19 mouse cellular contexts compared by ENCODE assay signal in the genomic region with DNA sequence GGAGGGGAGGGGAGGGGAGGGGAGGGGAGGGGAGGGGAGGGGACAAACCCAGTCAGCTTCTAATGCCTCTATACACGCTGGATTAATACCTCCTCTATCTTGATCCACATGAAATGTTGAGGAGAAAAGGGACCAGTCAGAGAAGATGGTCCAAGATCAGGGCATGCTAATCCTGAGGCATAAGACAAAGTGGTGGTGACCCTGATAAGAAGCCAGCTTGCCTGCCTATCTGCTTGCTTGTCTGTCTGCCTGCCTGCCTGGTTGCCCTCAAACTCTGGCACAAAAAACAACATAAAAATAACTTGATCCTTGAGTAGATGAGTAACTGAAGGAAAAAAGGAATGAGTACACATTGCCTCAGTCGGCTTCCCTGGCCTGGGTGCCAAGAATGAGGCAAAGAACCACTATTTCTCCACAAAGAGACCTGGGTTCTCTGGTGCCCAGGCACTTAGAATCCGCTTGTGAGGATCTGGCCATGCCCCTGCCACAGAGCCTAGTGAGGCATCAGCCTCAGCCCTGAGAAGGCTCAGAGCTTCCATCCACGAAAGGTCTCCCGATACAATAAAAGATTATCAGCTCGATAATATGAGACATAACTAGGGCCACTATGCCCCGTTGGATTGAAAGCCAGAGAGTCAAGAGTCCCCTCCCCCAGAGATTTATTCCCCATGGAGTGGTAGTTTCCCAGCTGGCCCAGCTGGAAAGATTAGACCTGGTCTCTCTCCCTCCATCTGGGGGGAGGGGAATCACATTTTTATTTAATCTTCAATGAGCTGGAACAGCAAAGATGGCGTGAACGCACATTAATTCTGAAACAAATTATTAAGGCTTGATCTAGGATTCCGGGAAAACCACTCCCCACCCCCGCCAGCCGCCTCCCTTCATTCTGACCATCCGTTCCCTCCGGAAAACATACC.
DNase-seq lines count a peak whose midpoint lies in the region; ATAC-seq and TF ChIP-seq lines count a peak whose summit lies in the region.
"Had no signal": no experiment of that assay in that cellular context is flagged by ENCODE, and none has a peak within 500 bp of the region (broad histone marks: within the 10 kb centered on the region; RNA-seq: fewer than 3 reads in every experiment).

No protein-coding gene starts in this region.

- peak; percentile 37 for DNase-seq in embryo, embryonic 11 days
- no peak for DNase-seq in embryo, embryonic 9.5 days (ENCODE audit: extremely low spot score)
- DNase-seq in midbrain, embryonic 11.5 days (ENCODE audit: low spot score, missing footprints), result no peak
- DNase-seq in MEL (ENCODE audit: low read depth, low spot score), result peak; percentile 25
- no peak for DNase-seq in natural killer cell, adult 2 months (ENCODE audit: low spot score in 2 of 2)
- DNase-seq: cerebellum, adult 11 months; cerebellum, adult 9-11 months; gastrocnemius, adult 2 months; heart, postnatal 4 days; lung, adult 18-20 months; lung, postnatal 10 days; right cerebral cortex, postnatal 14 days had no signal

- no peak overlapping the region for H3K9ac ChIP-seq in midbrain, embryonic 12.5 days (replicated peaks)
- no peak overlapping the region for H3K9ac ChIP-seq in midbrain, embryonic 11.5 days (ENCODE audit: low read length)
- H3K9ac ChIP-seq in MEL (ENCODE audit: control insufficient read depth, low read depth, low read length, poor library complexity, severe bottlenecking), result no peak overlapping the region
- H3K9ac ChIP-seq: embryonic facial prominence, embryonic 15.5 days; limb, embryonic 13.5 days; liver, embryonic 12.5 days had no signal

- WGBS in midbrain, embryonic 12.5 days, result 67% methylated on average over 14 of the region's 14 CpGs
- 71% methylated on average over 14 of the region's 14 CpGs for WGBS in midbrain, embryonic 11.5 days

- H3K4me2 ChIP-seq in midbrain, embryonic 12.5 days (replicated peaks), result no peak overlapping the region
- no peak overlapping the region for H3K4me2 ChIP-seq in midbrain, embryonic 11.5 days
- H3K4me2 ChIP-seq: embryonic facial prominence, embryonic 15.5 days; limb, embryonic 13.5 days; liver, embryonic 12.5 days had no signal

- peak overlapping the region; percentile 47 for H3K27ac ChIP-seq in midbrain, embryonic 12.5 days (replicated peaks)
- H3K27ac ChIP-seq in midbrain, embryonic 11.5 days (ENCODE audit: low read depth, low read length), result no peak overlapping the region; the same call in 1 of the 2 replicates
- H3K27ac ChIP-seq in MEL (ENCODE audit: control insufficient read depth, low read depth, low read length), result no peak overlapping the region
- H3K27ac ChIP-seq: embryonic facial prominence, embryonic 15.5 days; gastrocnemius, adult 2 months; limb, embryonic 13.5 days; liver, embryonic 12.5 days had no signal

- no peak for TF ChIP-seq CTCF in MEL (IDR thresholded peaks at IDR 0.05 in 2 of 3, conservative IDR thresholded peaks at IDR 0.05 in 1 of 3; ENCODE audit: control insufficient read depth in 1 of 3, insufficient read depth in 1 of 3, low read depth in 2 of 3, low read length in 3 of 3, poor library complexity in 1 of 3, severe bottlenecking in 1 of 3)

- no peaks in the 10 kb centered on the region for H3K27me3 ChIP-seq in midbrain, embryonic 12.5 days
- H3K27me3 ChIP-seq in midbrain, embryonic 11.5 days (ENCODE audit: control insufficient read depth, insufficient read depth, low read length), result no peaks in the 10 kb centered on the region
- H3K27me3 ChIP-seq in MEL (ENCODE audit: control insufficient read depth in 1 of 2, insufficient read depth in 2 of 2, low read length in 2 of 2), result no peaks in the 10 kb centered on the region
- H3K27me3 ChIP-seq: embryonic facial prominence, embryonic 15.5 days; liver, embryonic 12.5 days had no signal

- no peaks in the 10 kb centered on the region for H3K9me3 ChIP-seq in midbrain, embryonic 12.5 days
- no peaks in the 10 kb centered on the region for H3K9me3 ChIP-seq in midbrain, embryonic 11.5 days (ENCODE audit: control insufficient read depth, low read length)
- H3K9me3 ChIP-seq in MEL (replicated peaks; ENCODE audit: insufficient read depth, low read length), result no peaks in the 10 kb centered on the region
- H3K9me3 ChIP-seq: embryonic facial prominence, embryonic 15.5 days; limb, embryonic 13.5 days; liver, embryonic 12.5 days had no signal

- no peaks in the 10 kb centered on the region for H3K36me3 ChIP-seq in midbrain, embryonic 12.5 days
- H3K36me3 ChIP-seq in midbrain, embryonic 11.5 days (ENCODE audit: control insufficient read depth, insufficient read depth, low read length), result no peaks in the 10 kb centered on the region
- H3K36me3 ChIP-seq in MEL (ENCODE audit: control insufficient read depth in 1 of 2, insufficient read depth in 2 of 2, low read length in 2 of 2), result no peaks in the 10 kb centered on the region; a peak in 1 of 4 replicates
- H3K36me3 ChIP-seq: embryonic facial prominence, embryonic 15.5 days; limb, embryonic 13.5 days; liver, embryonic 12.5 days had no signal

- TF ChIP-seq RAD21 in MEL (IDR thresholded peaks at IDR 0.05; ENCODE audit: low read depth, low read length), result no peak

- no peak overlapping the region for H3K4me3 ChIP-seq in midbrain, embryonic 12.5 days
- H3K4me3 ChIP-seq in midbrain, embryonic 11.5 days (ENCODE audit: low read depth, low read length), result no peak overlapping the region
- H3K4me3 ChIP-seq in MEL (ENCODE audit: control insufficient read depth in 1 of 2, insufficient read depth in 1 of 2, low read depth in 2 of 2, low read length in 2 of 2), result no peak overlapping the region
- H3K4me3 ChIP-seq: embryonic facial prominence, embryonic 15.5 days; gastrocnemius, adult 2 months; limb, embryonic 13.5 days; liver, embryonic 12.5 days had no signal

- H3K4me1 ChIP-seq in midbrain, embryonic 12.5 days, result peaks cover 7% of the 10 kb centered on the region
- peaks cover 8% of the 10 kb centered on the region for H3K4me1 ChIP-seq in midbrain, embryonic 11.5 days (ENCODE audit: control insufficient read depth, insufficient read depth, low read length)
- peaks cover 0 to 3% of the 10 kb centered on the region in 2 experiments; a peak in 2 of 4 replicates for H3K4me1 ChIP-seq in MEL (ENCODE audit: control insufficient read depth in 1 of 2, insufficient read depth in 2 of 2, low read length in 2 of 2)

- TF ChIP-seq EP300 in MEL (IDR thresholded peaks at IDR 0.05; ENCODE audit: low read depth in 1 of 2, low read length in 2 of 2), result no peak; a peak in 1 of 4 replicates

- ATAC-seq in midbrain, embryonic 12.5 days (ENCODE audit: low FRiP score, low read depth), result no peak
- no peak for ATAC-seq in midbrain, embryonic 11.5 days (ENCODE audit: low FRiP score)
- peak; percentile 70 for ATAC-seq in megakaryocyte progenitor cell, adult 5-6 weeks (replicated peaks; ENCODE audit: poor library complexity)
- ATAC-seq: forebrain, embryonic 14.5 days; intestine, postnatal 0 days; liver, embryonic 12.5 days had no signal

- no peak for TF ChIP-seq POLR2A in MEL (IDR thresholded peaks at IDR 0.05; ENCODE audit: control insufficient read depth in 1 of 2, insufficient read depth in 1 of 2, low read depth in 1 of 2, low read length in 2 of 2, poor library complexity in 1 of 2)

- H3K79me2 ChIP-seq in MEL (ENCODE audit: control insufficient read depth, insufficient read depth, low read length, poor library complexity), result peaks cover 1% of the 10 kb centered on the region; the same call in 1 of the 2 replicates

TF ChIP-seq in MEL, 35 proteins besides CTCF, POLR2A, EP300 and RAD21:
- TF ChIP-seq GATA1 (IDR thresholded peaks at IDR 0.05; ENCODE audit: low read depth, low read length), result 0 out of 2 replicates have a peak, but pooled peaks have one; percentile 24
- no peak for TF ChIP-seq JUND (IDR thresholded peaks at IDR 0.05; ENCODE audit: low read depth, low read length)
- TF ChIP-seq POLR2AphosphoS2 (IDR thresholded peaks at IDR 0.05; ENCODE audit: low read length), result no peak

Comparison
In these comparisons a context has a peak if more than half of its experiments do, and no peak if none do; other contexts are left out.
1. DNase-seq: peak in embryo, embryonic 11 days (single experiment) and MEL (single experiment); none in embryo, embryonic 9.5 days (single experiment), midbrain, embryonic 11.5 days (single experiment) and natural killer cell, adult 2 months (0 of 2).